Mouse (Mus musculus) liver, embryonic 14.5 days (tissue): ENCODE measurements around the gene Mtfr2. TPM values are rescaled to one million over a fixed set of nuclear protein-coding genes. Genes with fewer than 3 reads are reported as not detected.

Experiments used
- ATAC-seq: fragments of 200-750 bp; cut with Nextera tagmentation; 2 replicates; pipeline ENCODE4 v1.8.0; 2017; ENCODE audit warnings: moderate number of reproducible peaks, mild to moderate bottlenecking, moderate library complexity; ENCODE audit not compliant: insufficient read depth
- DNase-seq, 3 experiments: peaks; one replicate each; pipeline ENCODE4 v3.0.0-alpha.2; 2012 to 2013; ENCODE audit warnings: low read depth in 3 of 3, low spot score in 3 of 3
- H3K27ac ChIP-seq: fragments of 300-500 bp; sonication (generic); 2 replicates; pipeline ENCODE4 v1.5.1; 2014; ENCODE audit warnings: moderate library complexity, mild to moderate bottlenecking, control low read depth, inconsistent platforms
- H3K27me3 ChIP-seq: fragments of 300-500 bp; sonication (generic); 2 replicates; pipeline ENCODE4 v1.6.1; 2014; ENCODE audit warnings: mild to moderate bottlenecking, low read length, moderate library complexity; ENCODE audit not compliant: control insufficient read depth, insufficient read depth
- H3K36me3 ChIP-seq: fragments of 300-500 bp; sonication (generic); replicated peaks from 2 replicates; pipeline ENCODE4 v1.6.1; 2014; ENCODE audit warnings: low read depth; ENCODE audit not compliant: control insufficient read depth, insufficient read depth
- H3K4me1 ChIP-seq, 2 experiments: fragments of 200-500 bp in 1 of 2; fragments of 300-500 bp in 1 of 2; sonication (generic) in 1 of 2; replicated peaks; 2 replicates each; pipeline ENCODE4 v1.6.1; 2012 to 2014; ENCODE audit warnings: antibody characterized with exemption in 1 of 2, inconsistent platforms in 1 of 2, low read length in 1 of 2; ENCODE audit not compliant: control insufficient read depth in 2 of 2, insufficient read depth in 2 of 2
- H3K4me2 ChIP-seq: fragments of 300-500 bp; sonication (generic); 2 replicates; pipeline ENCODE4 v1.6.1; 2014; ENCODE audit warnings: low read depth, mild to moderate bottlenecking, control low read depth, moderate library complexity
- H3K4me3 ChIP-seq, 2 experiments: fragments of 200-500 bp in 1 of 2; fragments of 300-500 bp in 1 of 2; sonication (generic) in 1 of 2; 2 replicates each; pipeline ENCODE4 v1.5.1; 2012 to 2014; ENCODE audit warnings: low read depth in 2 of 2, low read length in 2 of 2, mild to moderate bottlenecking in 2 of 2, control low read depth in 1 of 2, inconsistent platforms in 1 of 2, moderate library complexity in 1 of 2; ENCODE audit not compliant: insufficient read depth in 1 of 2
- H3K9ac ChIP-seq: fragments of 300-500 bp; sonication (generic); replicated peaks from 2 replicates; pipeline ENCODE4 v1.6.1; 2014; ENCODE audit warnings: mild to moderate bottlenecking, control low read depth, moderate library complexity
- H3K9me3 ChIP-seq: fragments of 300-500 bp; sonication (generic); 2 replicates; pipeline ENCODE4 v1.6.1; 2016; ENCODE audit warnings: low read length, mixed read lengths; ENCODE audit not compliant: control insufficient read depth
- CTCF ChIP-seq: IDR thresholded peaks from 2 replicates; pipeline ENCODE4 v1.5.1; 2016; ENCODE audit warnings: antibody characterized with exemption, low read depth, control low read depth
- EP300 ChIP-seq: IDR thresholded peaks from 2 replicates; pipeline ENCODE4 v1.6.1; 2016; ENCODE audit warnings: antibody characterized with exemption, low read depth
- WGBS: fragments of 180-500 bp; shearing (Covaris S2); extraction: QIAGEN DNeasy Blood & Tissue Kit; methylation state at CpG from one replicate; pipeline ENCODE4 v1.1.7; 2014; ENCODE audit not compliant: insufficient replicate concordance; 5-methylcytosine and 5-hydroxymethylcytosine counted together
- polyA plus RNA-seq, 2 experiments: library from polyadenylated mRNA; depleted of rRNA in 1 of 2; stranded (reverse) in 1 of 2; unstranded in 1 of 2; fragments of >200 nt; fragmentation: Nextera tagmentation in 1 of 2; extraction: Ambion mirVana in 1 of 2; gene quantifications; 2 replicates each; pipeline versions ENCODE4 v1.2.1 to v1.2.3; 2012 to 2014

The Mtfr2 gene
- polyA plus RNA-seq, 2 experiments = 1.8 to 13.3 TPM

DNA sequence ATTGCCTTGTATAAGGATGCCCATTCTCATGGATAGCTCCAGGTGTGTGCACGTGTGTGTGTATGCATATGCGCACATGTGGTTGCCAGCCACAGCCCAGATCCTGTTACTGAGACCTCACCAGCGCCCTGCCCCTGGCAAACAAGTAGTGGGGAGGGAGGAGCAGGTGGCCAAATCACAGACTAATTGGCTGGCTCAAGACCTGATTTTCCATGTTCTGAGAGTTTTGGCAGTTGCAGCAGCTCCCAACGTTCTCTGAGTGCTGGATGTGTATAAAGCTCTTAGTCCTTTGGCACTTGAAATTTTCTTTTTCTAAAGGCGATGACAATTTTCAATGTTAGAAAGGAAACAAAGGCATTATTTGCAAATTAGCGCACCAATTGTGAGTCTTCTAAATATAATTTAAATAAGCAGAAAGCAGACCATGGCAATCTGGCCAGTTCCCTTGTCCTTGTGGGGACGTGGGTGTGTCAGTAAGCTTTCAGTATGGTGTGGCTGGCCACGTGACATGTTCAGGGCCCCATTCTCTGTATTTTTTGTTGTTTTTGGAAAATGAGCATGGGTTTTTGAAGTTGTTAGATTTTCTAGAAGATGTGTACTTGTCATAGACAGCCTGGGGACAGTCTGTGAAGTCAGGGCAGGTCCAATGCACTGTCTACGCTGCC, 31.6 kb downstream of the Mtfr2 start:
- no peaks in the 10 kb centered on the region for H3K36me3 ChIP-seq
- ATAC-seq (no peak), DNase-seq (no peak)
- 64% methylated on average over 9 of the region's 9 CpGs for WGBS
- H3K4me2 ChIP-seq = no peak overlapping the region
- no peak overlapping the region for H3K9ac ChIP-seq
- no peaks in the 10 kb centered on the region for H3K4me1 ChIP-seq
- no peaks in the 10 kb centered on the region for H3K9me3 ChIP-seq
- TF ChIP-seq EP300 (no peak), CTCF (no peak)
- H3K27me3 ChIP-seq = no peaks in the 10 kb centered on the region
- no peak overlapping the region for H3K4me3 ChIP-seq
- no peak overlapping the region for H3K27ac ChIP-seq

GRCm38 (mm10) chr10:20380798-20381197, 33.2 kb downstream of the Mtfr2 start:
- no peak overlapping the region for H3K27ac ChIP-seq
- no peaks in the 10 kb centered on the region for H3K27me3 ChIP-seq
- TF ChIP-seq EP300 = no peak
- TF ChIP-seq CTCF = no peak
- WGBS = 63% methylated on average over 3 of the region's 3 CpGs
- DNase-seq = no peak
- no peaks in the 10 kb centered on the region for H3K9me3 ChIP-seq
- no peaks in the 10 kb centered on the region for H3K36me3 ChIP-seq
- no peak overlapping the region for H3K9ac ChIP-seq
- no peak for ATAC-seq
- H3K4me3 ChIP-seq = no peak overlapping the region
- no peaks in the 10 kb centered on the region for H3K4me1 ChIP-seq
- H3K4me2 ChIP-seq = no peak overlapping the region

- Histone ChIP-seq H3K9ac (no peak overlapping the region), H3K4me3 (no peak overlapping the region), H3K4me1 (no peaks in the 10 kb centered on the region), H3K4me2 (no peak overlapping the region), H3K27me3 (no peaks in the 10 kb centered on the region), H3K9me3 (no peaks in the 10 kb centered on the region), H3K27ac (no peak overlapping the region), H3K36me3 (no peaks in the 10 kb centered on the region)
- WGBS = 47% methylated on average over 3 of the region's 3 CpGs
- ATAC-seq (no peak), DNase-seq (no peak)
- TF ChIP-seq CTCF (no peak), EP300 (no peak)
Measured at GRCm38 (mm10) chr10:20381352-20381751, 33.8 kb downstream of the Mtfr2 start.

DNA sequence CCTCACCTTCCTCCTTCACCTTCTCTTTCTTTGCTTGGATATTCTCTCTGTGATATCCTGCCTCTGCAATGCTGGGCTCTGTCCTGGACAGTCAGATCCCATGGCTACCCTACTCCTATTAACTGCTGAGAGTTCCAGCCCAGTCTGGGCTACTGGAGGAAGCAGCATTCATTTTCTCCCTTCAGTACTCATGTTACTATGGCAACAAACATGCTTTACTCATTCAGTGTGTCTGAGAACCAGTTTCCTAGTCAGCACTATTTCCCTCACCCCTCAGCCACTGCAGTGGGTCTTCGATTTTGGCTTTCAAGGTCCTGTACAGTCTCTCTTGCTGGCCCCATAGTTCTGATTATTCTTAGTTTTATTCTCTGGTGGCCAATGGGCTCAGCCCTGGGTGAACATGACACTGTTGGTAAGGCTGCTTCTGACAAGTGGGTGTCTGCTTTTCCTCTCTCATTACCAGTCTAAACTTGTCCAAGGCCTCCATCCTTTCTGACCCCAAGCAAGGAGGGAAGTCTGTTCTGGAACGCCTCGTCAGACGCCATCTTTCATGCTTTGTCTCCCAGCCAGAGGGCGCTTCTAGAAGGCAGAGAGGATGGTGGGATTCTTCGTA, 35.3 kb downstream of the Mtfr2 start:
- Histone ChIP-seq H3K9ac (no peak overlapping the region), H3K4me3 (no peak overlapping the region), H3K9me3 (no peaks in the 10 kb centered on the region), H3K4me2 (no peak overlapping the region), H3K4me1 (no peaks in the 10 kb centered on the region), H3K27me3 (no peaks in the 10 kb centered on the region), H3K27ac (no peak overlapping the region), H3K36me3 (no peaks in the 10 kb centered on the region)
- TF ChIP-seq CTCF = no peak
- TF ChIP-seq EP300 = no peak
- no peak for DNase-seq
- 70% methylated on average over 6 of the region's 6 CpGs for WGBS
- ATAC-seq = no peak

- Histone ChIP-seq H3K4me3 (no peak overlapping the region), H3K4me1 (no peaks in the 10 kb centered on the region), H3K9ac (no peak overlapping the region), H3K27ac (no peak overlapping the region), H3K36me3 (no peaks in the 10 kb centered on the region), H3K27me3 (no peaks in the 10 kb centered on the region), H3K4me2 (no peak overlapping the region), H3K9me3 (no peaks in the 10 kb centered on the region)
- no peak for ATAC-seq
- 40% methylated on average over 3 of the region's 3 CpGs for WGBS
- DNase-seq = no peak
- TF ChIP-seq CTCF (no peak), EP300 (no peak)
Measured at GRCm38 (mm10) chr10:20390568-20390967, 43.0 kb downstream of the Mtfr2 start.
